Mouse (Mus musculus) embryo, embryonic 11.5 days (tissue): ENCODE data around the gene Sept5.

Source experiments
- DNase-seq: peaks from one replicate; pipeline ENCODE4 v3.0.0-alpha.2; 2012; ENCODE audit warnings: low read depth, low spot score

Sept5 gene

DNA sequence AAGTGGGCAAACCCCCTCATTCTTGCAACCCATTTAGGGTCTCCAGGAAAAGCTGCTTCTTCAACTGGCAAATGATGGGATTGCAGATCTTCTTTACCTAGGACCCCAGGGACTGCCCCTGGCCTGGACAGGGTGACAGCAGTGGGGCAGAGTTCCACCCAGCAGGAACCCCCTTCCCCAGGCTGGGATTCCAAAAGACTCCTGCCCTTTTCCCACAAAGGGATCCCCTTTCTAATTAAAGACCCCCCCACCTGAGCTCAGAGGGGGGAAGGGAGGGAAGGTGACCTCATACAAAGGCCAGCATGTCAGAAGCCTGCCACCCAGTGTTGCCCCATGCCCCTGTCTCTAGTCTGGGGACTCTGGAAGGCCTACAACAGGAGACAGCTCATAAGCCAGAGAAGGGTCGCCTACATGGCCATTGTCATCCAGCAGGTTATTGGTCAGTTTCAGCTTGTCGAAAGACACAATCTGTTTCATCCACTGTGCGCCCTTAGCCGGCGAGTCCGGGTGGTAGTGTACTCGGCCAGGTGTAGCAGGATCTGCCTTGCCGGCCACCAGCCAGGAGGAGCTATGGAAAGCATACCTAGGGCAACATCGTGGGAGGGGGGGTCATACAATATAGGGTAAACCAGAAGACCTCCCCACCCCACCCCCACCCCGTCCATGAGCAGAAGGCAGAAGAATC is 45.9 kb downstream of the Sept5 start:
- DNase-seq: no peak

DNA sequence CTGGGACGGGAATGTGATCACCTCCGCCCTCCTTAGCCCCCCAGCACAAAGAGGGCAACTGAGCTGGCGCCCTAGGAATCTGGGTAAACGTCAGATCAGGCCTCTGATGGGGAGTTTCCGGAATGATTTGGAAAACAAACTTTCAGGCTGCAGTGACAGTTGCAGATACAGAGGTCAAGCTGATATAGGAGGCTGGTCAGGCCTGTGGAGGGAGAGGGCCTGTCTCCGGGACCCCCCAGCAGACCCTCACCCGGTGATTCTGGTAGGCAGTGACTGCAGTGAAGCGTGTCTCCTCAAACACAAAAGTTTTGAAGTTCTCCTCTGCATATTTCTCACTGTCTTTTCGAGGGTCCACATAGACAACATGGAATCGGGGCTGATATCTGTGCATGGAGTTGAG is 46.6 kb downstream of the Sept5 start:
- no peak for DNase-seq

DNA sequence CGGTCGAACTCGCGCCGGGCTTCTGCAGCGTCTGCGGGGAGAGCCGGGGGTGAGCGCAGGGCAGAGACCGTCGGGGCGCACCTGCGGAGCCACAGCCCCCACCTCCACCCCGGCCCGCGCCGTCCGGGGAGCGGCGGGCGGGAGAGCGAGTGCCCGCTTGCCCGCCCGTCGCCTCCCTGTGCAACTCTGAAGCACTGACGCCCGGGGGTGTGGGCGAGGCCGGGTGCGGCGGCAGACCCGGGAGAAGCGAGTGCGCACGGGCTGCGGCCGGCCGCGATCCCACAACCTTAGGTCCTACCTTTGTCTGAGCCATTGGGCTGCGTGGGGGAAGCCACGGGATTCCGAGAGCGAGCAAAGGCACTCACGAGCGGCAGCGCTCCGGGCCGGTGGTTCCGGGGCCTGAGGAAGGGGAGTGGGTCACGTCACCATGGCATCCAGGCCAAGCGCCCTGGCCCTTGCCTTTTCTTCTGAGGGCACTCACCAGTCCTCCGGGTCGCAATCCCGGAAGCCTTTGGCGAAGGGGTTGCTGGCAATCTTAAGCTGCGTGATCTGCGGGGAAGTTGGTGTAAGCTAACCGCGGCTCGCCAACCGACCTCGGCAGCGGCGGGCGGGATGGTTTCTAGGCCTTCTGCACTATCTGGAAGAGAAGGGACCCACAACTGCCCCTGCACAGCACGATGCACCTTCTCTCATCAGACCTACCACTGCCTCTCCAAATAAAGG is 47.2 kb downstream of the Sept5 start:
- DNase-seq: no peak

DNA sequence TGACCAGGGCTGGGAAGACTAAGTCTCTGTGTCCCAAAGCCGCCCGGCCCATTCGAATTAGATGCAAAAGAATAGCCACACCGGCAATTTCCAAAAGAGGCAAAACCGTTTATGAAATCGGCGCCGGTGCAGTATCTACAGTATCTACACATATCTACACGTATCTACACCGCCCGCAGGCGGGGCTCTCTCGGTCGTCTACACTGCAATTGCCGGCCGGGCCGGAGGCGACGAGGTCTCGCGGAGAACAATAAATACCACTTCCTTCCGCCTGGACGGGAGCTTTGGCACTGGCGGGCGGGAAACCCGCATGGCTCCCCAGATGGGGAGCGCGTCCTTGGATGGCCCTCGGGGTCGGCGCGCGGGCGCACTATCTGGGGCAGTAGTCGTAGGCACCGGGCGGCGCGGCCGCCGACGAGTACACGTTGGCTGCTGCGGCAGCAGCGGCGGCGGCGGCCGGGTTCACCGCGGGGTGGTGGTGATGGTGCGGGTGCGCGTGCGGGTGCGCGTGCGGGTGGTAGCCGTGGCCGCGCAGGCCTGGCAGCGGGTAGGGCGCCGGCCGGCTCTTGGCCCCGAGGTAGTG is 48.0 kb downstream of the Sept5 start:
- DNase-seq: no peak

GRCm38 (mm10) chr16:18581050-18581622 is 48.6 kb downstream of the Sept5 start:
- DNase-seq: no peak

GRCm38 (mm10) chr16:18580389-18580788 is 49.4 kb downstream of the Sept5 start:
- DNase-seq: no peak

- DNase-seq: no peak
Observed at GRCm38 (mm10) chr16:18577599-18578160, 52.1 kb downstream of the Sept5 start.

DNA sequence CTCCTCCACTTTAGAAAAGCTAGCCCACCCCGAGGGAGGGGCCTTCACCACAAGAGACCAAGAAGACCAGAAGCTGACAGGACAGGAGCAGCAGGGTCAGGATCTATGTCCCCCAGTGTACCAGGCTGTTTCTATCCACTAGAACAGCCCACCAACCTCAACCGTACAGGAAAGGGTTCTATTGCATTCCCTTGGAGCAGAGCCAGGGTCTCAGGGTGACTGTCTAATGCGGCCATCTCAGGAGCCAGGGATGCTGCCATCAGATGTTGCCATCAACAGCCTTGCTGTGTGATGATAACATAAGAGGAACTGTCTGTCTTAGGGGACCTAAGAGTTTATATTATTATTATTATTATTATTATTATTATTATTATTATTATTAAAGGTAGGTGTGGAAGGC is 52.7 kb downstream of the Sept5 start:
- DNase-seq: no peak

- no peak for DNase-seq
Observed at GRCm38 (mm10) chr16:18574196-18574595, 55.6 kb downstream of the Sept5 start.
